Mouse (Mus musculus): ENCODE measurements at regions not wholly inside any gene's neighbourhood (a gene's known extent, or its start where the extent isn't known, plus 50 kb on each side); places are given as distances from the start of the nearest gene placed in this dataset.

DNA sequence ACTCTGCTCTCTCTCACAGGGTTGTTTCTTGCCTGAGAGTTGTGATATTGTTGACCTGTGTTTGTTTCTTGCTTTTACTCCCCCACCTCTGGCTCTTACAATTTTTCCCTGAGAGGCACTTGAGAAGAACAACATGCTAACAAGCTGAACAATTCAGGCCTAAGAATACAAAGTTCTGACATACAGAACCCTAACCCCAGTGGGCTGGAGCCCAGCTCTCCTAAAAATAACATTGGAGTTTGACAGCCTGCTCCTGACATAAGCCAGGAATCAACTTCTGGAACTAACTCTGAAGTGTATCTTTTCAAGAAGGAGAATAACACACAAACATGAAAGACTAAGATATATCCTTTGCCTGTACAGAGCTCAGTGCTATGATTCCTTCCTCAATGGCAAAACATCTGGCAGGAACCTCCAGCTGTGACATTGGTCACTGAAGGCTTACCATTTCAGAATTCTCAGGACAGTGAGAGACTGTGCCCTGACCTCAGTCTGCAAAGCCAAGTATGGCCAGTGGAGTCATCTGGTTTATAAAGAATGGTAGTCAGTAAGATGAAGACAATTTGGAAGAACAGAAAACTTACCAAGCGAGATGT, 347.3 kb upstream of the Arrdc3 start:
- H3K36me3 ChIP-seq (replicated peaks; ENCODE audit: control insufficient read depth, insufficient read depth, low read length): no peaks in the 10 kb centered on the region
- peak; percentile 86 for TF ChIP-seq EP300 (IDR thresholded peaks at IDR 0.05; ENCODE audit: low read depth)
- no peak for TF ChIP-seq CTCF (IDR thresholded peaks at IDR 0.05; ENCODE audit: low read depth)
- peak; percentile 76 for DNase-seq (ENCODE audit: low spot score)
- peak overlapping the region; percentile 83 for H3K27ac ChIP-seq (ENCODE audit: low read depth)
- H3K4me1 ChIP-seq (ENCODE audit: control insufficient read depth, insufficient read depth): no peaks in the 10 kb centered on the region
- peak; percentile 97 for ATAC-seq (ENCODE audit: insufficient read depth, low read depth)
- no peaks in the 10 kb centered on the region for H3K27me3 ChIP-seq (ENCODE audit: control insufficient read depth, insufficient read depth, low read length)
- 79% methylated on average over 1 of the region's 1 CpGs for WGBS
- H3K9ac ChIP-seq (replicated peaks; ENCODE audit: low read depth, low read length): no peak overlapping the region
- H3K9me3 ChIP-seq (replicated peaks; ENCODE audit: control insufficient read depth, low read length): no peaks in the 10 kb centered on the region
- no peak overlapping the region for H3K4me2 ChIP-seq (ENCODE audit: low read depth, low read length)
- H3K4me3 ChIP-seq (ENCODE audit: low read depth, low read length): no peak overlapping the region

DNA sequence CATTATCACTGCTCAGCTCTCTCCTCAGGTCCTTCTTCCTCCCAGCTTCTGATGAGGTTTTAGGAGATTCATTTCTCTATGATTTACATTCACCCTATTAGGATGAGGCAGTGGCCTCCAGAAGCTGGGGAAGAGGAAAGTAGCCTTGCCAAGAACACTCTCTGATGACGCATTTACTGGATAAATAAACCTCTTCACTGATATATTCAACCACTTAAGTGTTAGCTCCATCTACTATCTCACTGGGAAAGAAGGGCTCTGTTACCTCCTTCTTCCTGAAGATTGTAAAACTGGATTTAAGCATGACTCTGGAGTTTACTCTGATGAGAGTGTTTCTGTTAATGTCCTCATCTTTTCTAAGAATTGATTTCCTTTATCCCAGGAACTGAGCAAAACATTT, 338.2 kb upstream of the Arrdc3 start:
- Histone ChIP-seq H3K36me3 (replicated peaks; ENCODE audit: control insufficient read depth, insufficient read depth, low read length) (no peaks in the 10 kb centered on the region), H3K27me3 (ENCODE audit: control insufficient read depth, insufficient read depth, low read length) (no peaks in the 10 kb centered on the region), H3K9me3 (replicated peaks; ENCODE audit: control insufficient read depth, low read length) (no peaks in the 10 kb centered on the region), H3K4me2 (ENCODE audit: low read depth, low read length) (no peak overlapping the region), H3K4me3 (ENCODE audit: low read depth, low read length) (no peak overlapping the region), H3K27ac (ENCODE audit: low read depth) (peak overlapping the region; percentile 11; the same call in 1 of the 2 replicates), H3K4me1 (ENCODE audit: control insufficient read depth, insufficient read depth) (no peaks in the 10 kb centered on the region), H3K9ac (replicated peaks; ENCODE audit: low read depth, low read length) (no peak overlapping the region)
- DNase-seq (ENCODE audit: low spot score): peak; percentile 38
- peak; percentile 55; the same call in 1 of the 2 replicates for ATAC-seq (ENCODE audit: insufficient read depth, low read depth)
- no peak for TF ChIP-seq CTCF (IDR thresholded peaks at IDR 0.05; ENCODE audit: low read depth)
- 23% methylated on average over 1 of the region's 1 CpGs for WGBS

DNA sequence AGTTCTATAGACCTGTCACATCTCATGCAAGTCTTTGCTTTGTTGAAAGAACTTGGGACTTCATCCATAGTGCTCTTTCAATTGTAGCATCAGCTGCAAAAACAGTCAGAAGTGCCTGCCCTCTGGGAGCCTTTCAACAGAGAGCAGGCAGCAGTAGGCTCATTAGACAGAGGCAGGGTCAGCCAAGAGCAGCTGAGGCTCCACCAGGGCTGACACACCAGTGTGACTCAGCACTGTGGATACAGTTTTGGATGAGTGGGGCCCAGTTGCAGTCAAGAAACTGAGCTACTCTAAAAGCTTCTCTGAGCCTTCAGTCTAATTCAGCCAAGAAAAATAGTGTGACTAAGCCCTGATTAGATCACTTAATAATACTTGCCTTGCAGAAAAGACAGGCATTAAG, 326.0 kb upstream of the Arrdc3 start:
- Histone ChIP-seq H3K27ac (ENCODE audit: low read depth) (no peak overlapping the region), H3K36me3 (replicated peaks; ENCODE audit: control insufficient read depth, insufficient read depth, low read length) (no peaks in the 10 kb centered on the region), H3K27me3 (ENCODE audit: control insufficient read depth, insufficient read depth, low read length) (no peaks in the 10 kb centered on the region), H3K9ac (replicated peaks; ENCODE audit: low read depth, low read length) (no peak overlapping the region), H3K4me1 (ENCODE audit: control insufficient read depth, insufficient read depth) (no peaks in the 10 kb centered on the region), H3K9me3 (replicated peaks; ENCODE audit: control insufficient read depth, low read length) (no peaks in the 10 kb centered on the region), H3K4me2 (ENCODE audit: low read depth, low read length) (no peak overlapping the region), H3K4me3 (ENCODE audit: low read depth, low read length) (no peak overlapping the region)
- peak; percentile 31 for DNase-seq (ENCODE audit: low spot score)
- no peak for TF ChIP-seq EP300 (IDR thresholded peaks at IDR 0.05; ENCODE audit: low read depth)
- peak; percentile 63; the same call in 1 of the 2 replicates for ATAC-seq (ENCODE audit: insufficient read depth, low read depth)
